Mouse (Mus musculus): Measurements from ENCODE around the gene Ace.

- TF ChIP-seq POLR2A (IDR thresholded peaks at IDR 0.05; ENCODE audit: insufficient read length, low read depth) (no peak), USF1 (IDR thresholded peaks at IDR 0.05; ENCODE audit: low read depth) (no peak), MAX (IDR thresholded peaks at IDR 0.05; ENCODE audit: low read depth) (no peak), E2F4 (IDR thresholded peaks at IDR 0.05; ENCODE audit: insufficient read depth) (no peak), TCF12 (IDR thresholded peaks at IDR 0.05; ENCODE audit: insufficient read depth, poor library complexity, severe bottlenecking) (no peak), MYOG (IDR thresholded peaks at IDR 0.05; ENCODE audit: control insufficient read depth in 1 of 3, insufficient read depth in 1 of 3, insufficient read length in 2 of 3, low read depth in 2 of 3) (peak in 2 of 3 experiments; percentile 34 to 65)
Measured at GRCm38 (mm10) chr11:106012711-106013110, 45.0 kb downstream of the Ace start.
